Mouse (Mus musculus): ENCODE data around the gene Bmx.

Gene Bmx

GRCm38 (mm10) chrX:164171034-164171433, 87.0 kb downstream of the Bmx start:
- DNase-seq: no peak

DNA sequence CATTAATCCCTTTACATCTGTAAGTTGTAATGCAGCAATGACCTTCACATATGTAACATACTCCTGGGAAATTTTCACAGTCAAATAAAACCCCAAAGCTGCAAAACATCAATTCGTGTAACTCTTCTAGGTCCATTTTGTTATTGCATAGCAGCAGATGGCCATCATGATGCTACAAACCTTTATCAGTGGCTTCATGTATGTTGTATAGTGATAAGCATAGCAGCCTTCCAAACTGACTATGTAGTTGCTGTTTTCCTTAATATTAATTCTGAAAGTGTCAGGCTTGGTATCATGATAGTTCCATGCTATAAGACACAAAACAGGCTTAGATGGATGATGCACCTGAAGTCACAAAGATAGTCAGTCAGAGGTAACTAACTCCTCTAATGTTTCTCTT, 93.3 kb downstream of the Bmx start:
- DNase-seq: no peak

DNA sequence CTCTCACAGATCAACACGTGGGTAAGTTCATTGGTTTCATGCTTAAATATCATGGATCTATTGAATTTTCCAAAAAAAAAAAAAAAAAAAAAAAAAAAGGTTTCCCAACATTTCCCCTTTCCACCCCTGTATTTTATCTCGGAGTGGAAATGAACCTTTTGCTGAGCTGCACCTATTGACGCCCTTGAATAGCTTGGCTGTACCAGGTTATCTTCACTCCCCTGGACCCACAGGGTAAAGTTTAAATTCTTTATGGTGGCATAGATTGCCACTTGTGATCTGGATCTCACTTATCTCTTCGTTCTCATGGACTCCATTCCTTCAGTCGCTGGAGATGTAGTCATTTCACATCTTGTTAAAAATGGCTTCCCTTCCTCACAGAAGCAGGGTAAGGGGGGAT, 103.4 kb downstream of the Bmx start:
- no peak for DNase-seq

- no peak for DNase-seq
Observed at GRCm38 (mm10) chrX:164153606-164154005, 104.4 kb downstream of the Bmx start.

DNA sequence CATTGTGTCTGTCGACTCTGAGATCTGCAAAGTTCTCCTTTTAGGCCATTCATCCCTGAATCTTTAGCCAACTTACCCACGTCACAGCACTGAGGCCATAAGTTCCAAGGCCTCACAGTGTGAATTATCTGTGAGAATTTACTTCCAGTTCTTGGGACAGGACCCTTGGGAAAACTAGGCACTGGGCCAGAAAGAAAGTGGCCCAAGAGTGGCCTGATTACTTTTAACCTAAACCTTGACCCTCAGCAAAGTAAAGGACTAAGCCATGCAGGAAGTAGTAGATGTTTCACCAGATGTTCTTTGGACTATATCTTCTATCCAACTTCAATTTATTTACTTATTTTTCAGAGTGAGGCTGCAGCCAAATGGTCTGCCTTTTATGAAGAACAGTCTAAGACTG, 105.3 kb downstream of the Bmx start:
- DNase-seq: no peak

DNA sequence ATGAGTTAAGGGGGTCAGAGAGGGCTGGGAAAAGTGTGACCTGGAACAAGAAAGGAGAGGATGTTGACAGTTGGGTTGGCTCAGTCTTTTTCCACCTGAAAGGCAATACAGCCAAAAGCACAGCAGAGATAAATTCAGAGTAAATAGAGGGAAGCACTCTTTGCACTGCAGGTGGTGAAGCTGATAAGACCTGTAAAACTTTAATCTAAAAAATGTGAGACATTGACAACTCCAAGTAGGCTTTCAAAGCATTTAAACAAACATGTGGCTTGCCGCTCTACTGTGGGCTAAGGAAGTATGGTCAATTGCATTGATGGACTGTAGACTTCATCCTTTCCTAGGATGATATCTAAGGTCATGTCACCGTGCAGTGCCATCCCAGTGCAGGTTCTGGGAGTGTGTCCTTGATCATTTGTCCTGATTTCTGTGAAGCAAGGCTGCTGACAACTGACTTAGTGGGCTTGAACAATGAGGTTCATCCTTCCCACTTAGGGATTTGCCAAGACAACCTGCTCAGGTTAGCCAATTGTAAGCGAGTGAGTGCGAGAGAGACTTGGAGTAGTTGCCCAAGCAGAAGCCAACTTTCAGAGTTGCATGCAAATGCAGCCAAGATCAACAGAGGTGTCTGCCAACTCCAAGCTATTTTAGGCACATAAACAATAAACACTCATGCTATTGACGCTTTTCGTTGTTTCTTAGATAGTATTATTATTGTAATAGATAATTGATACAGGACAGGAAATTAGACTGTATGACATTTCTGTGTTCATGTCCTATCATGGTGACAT, 112.3 kb downstream of the Bmx start:
- no peak for DNase-seq
